Mouse (Mus musculus): ENCODE measurements at regions not wholly inside any gene's neighbourhood (a gene's known extent, or its start where the extent isn't known, plus 50 kb on each side); places are given as distances from the start of the nearest gene placed in this dataset.

- TF ChIP-seq CTCF (IDR thresholded peaks at IDR 0.05; ENCODE audit: low read depth), result no peak
- TF ChIP-seq EP300 (optimal IDR thresholded peaks at IDR 0.05), result no peak
Observed at GRCm38 (mm10) chr2:173420481-173420880, 101.9 kb upstream of the 1700021F07Rik start.

Measured in stomach, postnatal 0 days (tissue).